Mouse (Mus musculus): ENCODE results near the gene Klk8.
A peak's percentile ranks its signal among the peaks of the same experiment; 100 is the strongest.

Klk8 gene

DNA sequence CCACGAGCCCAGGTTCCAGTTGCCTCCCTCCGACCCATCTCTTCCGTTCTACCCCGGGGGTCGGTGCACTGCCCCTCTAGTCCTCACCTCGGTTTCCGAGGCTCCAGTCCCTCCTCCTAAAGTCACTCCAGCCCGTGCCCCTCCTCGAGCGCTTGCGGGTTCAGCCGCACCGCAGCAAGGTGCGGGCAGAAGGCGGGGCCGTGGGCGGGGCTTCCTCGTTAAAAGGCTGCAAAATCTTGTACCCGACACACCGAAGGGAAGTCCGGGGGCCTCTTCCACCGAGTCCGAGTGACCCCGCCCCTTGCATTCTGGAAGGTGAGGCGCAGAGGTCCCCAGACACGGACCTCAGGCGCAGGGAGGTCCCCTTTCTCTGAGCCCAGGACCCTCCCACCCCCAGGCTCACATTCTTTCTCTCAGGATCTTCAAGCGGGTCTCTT, at the start of gene Klk8:
Gene Klk8 (plus strand): TSS at position 245 of the 437 bp plus-strand sequence.
- no peak for DNase-seq (ENCODE audit: extremely low spot score, low read depth, low spot score)

- DNase-seq (ENCODE audit: extremely low spot score, low read depth, low spot score) = no peak
Observed at GRCm38 (mm10) chr7:43747788-43748187, 49.6 kb upstream of the Klk8 start.

DNA sequence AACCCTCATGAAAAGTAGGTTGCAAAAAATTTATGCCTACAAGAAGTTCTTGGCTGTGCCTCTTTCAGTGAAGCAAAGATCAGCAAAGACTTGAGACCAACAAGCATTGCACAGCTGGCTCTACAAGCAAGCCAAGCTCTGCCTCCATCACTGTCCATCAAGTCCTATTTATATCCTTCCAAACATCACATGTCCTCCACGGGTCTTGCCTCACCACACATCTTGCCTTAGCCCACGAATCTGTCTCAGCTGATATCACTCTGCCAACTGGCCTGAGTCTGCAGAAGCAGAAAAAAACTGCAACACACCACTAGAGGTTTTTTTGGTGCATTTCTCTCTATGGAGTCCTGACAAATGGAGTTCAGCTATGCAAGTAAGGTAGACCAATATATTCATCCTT, 44.6 kb upstream of the Klk8 start:
- DNase-seq (ENCODE audit: extremely low spot score, low read depth, low spot score) = no peak

- no peak for DNase-seq (ENCODE audit: extremely low spot score, low read depth, low spot score)
Observed at GRCm38 (mm10) chr7:43766484-43766883, 30.9 kb upstream of the Klk8 start.

DNA sequence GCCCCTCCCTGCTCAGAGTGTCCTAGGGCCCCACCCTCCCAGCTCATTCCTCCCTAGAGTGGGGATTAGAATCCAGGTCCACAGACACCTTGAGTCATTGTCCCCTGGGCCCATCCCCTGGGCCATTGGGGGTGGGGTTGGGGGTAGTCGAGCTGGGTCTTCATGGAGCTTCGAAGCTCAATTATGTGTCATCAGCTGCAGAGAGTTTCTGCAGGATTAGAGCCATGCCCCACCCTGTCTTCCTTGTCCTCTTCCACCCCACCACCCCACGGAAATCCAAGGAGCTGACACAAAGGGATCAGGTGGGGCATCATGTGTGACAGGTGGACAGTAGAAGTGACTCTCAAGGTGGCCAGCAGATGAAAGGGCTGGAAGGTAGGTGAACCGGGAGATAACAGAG, 28.8 kb upstream of the Klk8 start, which contains the start of gene Klk12:
Gene Klk12 (plus strand): TSS at position 301 of the 400 bp plus-strand sequence.
- DNase-seq (ENCODE audit: extremely low spot score, low read depth, low spot score) = no peak

DNA sequence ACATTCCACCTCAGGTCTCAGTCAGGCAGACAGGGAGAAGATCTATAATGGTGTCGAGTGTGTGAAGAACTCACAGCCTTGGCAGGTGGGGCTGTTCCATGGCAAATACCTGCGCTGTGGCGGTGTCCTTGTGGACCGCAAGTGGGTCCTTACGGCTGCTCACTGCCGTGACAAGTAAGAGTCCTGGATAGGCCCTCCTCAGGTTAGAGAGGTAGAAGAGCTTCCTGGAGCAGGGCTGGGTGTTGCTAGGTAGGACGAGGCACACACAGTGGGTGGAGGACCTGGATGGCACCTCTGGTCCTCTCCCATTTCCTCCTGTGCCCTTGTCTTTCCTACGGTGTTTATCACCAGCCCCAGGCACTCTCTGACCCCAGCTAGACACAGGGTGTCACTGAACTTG, 27.7 kb upstream of the Klk8 start:
- no peak for DNase-seq (ENCODE audit: extremely low spot score, low read depth, low spot score)

DNA sequence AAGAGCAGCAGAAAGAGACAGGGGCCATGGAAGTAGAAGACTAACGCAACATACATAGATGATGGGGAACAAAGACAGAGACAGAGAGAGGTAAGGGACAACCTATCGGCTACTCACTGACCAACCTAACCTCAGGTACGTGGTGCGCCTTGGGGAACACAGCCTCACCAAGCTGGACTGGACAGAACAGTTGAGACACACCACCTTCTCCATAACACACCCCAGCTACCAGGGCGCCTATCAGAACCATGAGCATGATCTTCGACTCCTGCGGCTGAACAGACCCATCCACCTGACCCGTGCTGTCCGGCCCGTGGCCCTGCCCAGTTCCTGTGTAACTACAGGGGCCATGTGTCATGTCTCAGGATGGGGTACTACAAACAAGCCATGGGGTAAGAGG, 26.7 kb upstream of the Klk8 start:
- DNase-seq (ENCODE audit: extremely low spot score, low read depth, low spot score) = no peak

DNA sequence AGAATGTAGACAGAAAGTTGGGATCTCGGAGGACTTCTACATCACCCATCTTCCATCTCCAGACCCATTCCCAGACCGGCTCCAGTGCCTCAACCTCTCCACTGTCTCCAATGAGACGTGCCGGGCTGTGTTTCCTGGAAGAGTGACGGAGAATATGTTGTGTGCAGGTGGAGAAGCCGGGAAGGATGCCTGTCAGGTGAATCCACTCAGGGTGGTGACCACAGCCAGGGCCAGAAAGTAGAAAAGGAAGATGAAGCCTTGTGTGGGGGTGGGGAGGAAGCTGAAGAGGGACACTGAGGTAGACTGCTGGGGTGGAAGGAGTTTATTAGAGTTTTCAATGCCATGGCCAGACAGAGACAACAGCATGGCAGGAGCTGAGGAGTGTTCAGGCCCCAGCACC, 25.5 kb upstream of the Klk8 start:
- DNase-seq (ENCODE audit: extremely low spot score, low read depth, low spot score) = no peak

DNA sequence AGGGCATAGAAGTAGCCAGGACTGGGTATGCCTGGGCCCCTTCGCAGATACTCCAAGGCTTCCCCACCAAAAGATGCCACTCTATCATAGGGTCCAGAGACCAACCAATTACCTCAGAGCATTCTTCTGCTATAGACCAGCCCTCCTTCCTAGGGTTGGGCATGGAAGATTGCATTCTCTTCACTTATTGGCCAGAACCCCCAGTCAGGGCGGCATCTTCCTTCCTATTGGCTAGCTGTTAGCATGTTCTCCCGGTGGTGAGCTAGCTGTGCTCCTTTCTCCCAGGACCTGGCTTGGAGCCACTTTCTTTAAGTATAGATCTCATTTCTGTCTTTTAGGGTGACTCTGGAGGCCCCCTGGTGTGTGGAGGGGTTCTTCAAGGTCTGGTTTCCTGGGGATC, 24.5 kb upstream of the Klk8 start:
- DNase-seq (ENCODE audit: extremely low spot score, low read depth, low spot score) = no peak

GRCm38 (mm10) chr7:43774364-43774763, 23.0 kb upstream of the Klk8 start, which contains the start of gene Klk11:
TSS of gene Klk11 (plus strand) at chr7:43774604.
- DNase-seq (ENCODE audit: extremely low spot score, low read depth, low spot score) = no peak

DNA sequence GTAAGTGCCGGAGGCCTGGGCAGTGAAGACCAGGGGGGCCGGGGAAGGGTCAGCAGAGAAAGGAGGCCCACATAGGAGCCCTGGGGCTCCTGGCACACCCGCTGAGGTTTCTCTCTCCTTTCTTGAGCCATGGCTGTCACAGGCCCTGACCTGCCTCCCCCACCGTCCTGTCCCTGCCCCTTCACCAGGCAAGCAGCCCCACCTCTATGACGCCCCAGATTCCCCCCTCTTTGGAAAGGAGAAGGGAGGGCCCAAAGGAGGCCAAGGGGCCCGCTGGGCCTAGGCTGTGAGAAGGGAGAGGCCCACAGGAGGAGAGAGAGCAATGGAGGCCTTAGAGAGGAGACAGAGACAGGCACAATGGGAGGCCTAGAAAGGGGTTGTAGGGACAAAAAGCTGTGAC, 22.6 kb upstream of the Klk8 start:
- DNase-seq (ENCODE audit: extremely low spot score, low read depth, low spot score) = no peak

DNA sequence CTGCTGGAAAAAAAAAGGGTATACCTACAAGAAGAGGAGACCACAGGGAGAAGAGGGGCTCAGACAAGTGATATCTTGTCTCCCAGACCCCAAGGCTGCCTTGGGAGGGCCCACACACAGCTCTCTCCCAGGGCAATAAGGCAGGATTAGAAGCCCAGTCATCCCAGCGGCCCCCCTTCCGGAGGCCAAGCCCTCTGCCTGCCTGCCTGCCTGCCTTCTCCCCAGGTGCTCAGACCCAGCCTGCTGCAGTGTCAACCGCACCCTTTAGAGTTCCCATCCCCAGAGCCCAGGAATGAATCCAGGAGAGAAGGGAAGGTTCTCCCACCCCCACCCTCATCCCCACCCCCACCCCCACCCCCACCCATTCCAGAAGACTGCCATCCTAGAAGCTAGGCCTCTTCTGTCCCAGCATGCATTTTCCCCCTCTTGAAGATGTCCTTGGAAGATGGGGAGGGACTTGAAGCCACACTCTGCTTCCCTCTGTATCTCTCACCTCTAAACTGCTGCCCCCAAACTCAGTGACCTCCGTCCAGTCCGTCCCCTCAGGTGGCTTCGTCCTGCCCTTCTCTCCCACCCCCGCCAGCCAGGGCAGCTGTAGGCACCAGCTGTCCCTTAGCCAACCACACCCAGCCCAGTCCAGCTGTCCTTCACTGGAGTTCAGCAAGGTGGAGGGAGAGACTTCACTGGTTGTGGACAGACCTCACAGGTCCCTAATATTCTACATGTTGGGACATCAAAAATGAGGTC, 21.9 kb upstream of the Klk8 start:
- DNase-seq (ENCODE audit: extremely low spot score, low read depth, low spot score) = no peak

DNA sequence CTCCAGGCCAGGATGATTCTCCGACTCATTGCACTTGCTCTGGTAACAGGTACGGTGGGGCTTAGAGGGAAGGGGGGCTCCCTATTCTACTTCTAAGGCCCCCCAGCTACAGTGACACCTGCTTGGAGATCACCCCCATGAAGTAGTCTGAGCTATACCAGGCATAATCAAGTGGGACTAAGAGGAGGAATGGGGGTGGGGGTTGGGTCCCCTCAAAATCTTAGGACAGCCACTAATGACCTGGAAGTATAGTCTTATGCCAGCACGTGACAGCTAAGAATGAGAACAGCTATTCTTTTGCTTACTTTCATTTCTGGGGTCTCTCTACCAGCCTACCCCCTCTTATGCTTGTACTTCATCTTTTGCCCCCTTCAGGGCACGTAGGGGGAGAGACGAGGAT, 20.9 kb upstream of the Klk8 start:
- DNase-seq (ENCODE audit: extremely low spot score, low read depth, low spot score) = no peak

DNA sequence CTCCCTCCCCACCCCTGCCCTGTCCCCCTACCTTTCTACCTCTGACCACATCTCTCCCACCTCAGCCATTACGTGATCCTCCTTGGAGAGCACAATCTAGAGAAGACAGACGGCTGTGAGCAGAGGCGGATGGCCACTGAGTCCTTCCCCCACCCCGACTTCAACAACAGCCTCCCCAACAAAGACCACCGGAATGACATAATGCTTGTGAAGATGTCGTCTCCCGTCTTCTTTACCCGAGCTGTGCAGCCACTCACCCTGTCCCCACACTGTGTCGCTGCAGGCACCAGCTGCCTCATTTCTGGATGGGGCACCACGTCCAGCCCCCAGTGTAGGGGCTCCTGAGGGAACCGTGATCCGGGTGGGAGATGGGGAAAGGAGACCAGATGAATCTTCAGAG, 20.0 kb upstream of the Klk8 start:
- DNase-seq (ENCODE audit: extremely low spot score, low read depth, low spot score) = no peak

GRCm38 (mm10) chr7:43778176-43778970, 19.0 kb upstream of the Klk8 start:
- DNase-seq (ENCODE audit: extremely low spot score, low read depth, low spot score) = no peak

- DNase-seq (ENCODE audit: extremely low spot score, low read depth, low spot score) = no peak
Observed at GRCm38 (mm10) chr7:43780241-43780640, 17.1 kb upstream of the Klk8 start.

GRCm38 (mm10) chr7:43780746-43781145, 16.6 kb upstream of the Klk8 start, which contains the start of gene Klk10:
TSS of gene Klk10 (plus strand) at chr7:43781035.
- no peak for DNase-seq (ENCODE audit: extremely low spot score, low read depth, low spot score)

- DNase-seq (ENCODE audit: extremely low spot score, low read depth, low spot score) = no peak
Observed at GRCm38 (mm10) chr7:43781541-43781940, 15.8 kb upstream of the Klk8 start.

- DNase-seq (ENCODE audit: extremely low spot score, low read depth, low spot score) = peak; percentile 62
Observed at GRCm38 (mm10) chr7:43782275-43783265, 14.8 kb upstream of the Klk8 start.

- DNase-seq (ENCODE audit: extremely low spot score, low read depth, low spot score) = no peak
Observed at GRCm38 (mm10) chr7:43785286-43785685, 12.1 kb upstream of the Klk8 start.

GRCm38 (mm10) chr7:43788096-43788495, 9.3 kb upstream of the Klk8 start:
- DNase-seq (ENCODE audit: extremely low spot score, low read depth, low spot score) = no peak

Data from hindlimb bud, embryonic 11.5 days (tissue).